13 mouse cellular contexts compared by ENCODE assay signal in the genomic region with DNA sequence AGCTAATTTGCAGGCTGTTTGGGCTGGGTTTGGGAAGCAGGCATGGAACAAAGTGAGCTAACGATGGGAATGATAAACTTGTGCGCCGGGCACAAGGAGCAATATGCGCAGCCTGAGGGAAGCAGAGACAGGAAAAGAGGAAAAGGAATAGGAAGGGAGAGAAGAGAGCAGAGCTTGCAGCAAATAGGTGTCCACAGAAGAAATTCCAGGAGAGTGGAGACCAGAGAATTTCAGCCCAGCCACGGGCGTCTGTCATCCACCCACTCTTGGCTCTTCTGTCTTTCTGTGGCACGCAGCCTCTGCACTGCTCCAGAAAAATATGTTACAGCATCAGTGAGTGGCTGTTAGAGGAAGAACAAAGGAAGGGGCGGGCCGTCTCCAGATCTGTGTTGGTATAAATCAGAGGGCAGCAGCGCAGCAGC.
DNase-seq lines count a peak whose midpoint lies in the region; ATAC-seq and TF ChIP-seq lines count a peak whose summit lies in the region.
"Had no signal": no experiment of that assay in that cellular context is flagged by ENCODE, and none has a peak within 500 bp of the region (broad histone marks: within the 10 kb centered on the region; RNA-seq: fewer than 3 reads in every experiment).

No protein-coding gene starts in this region.

- no peaks in the 10 kb centered on the region for H3K9me3 ChIP-seq in heart, embryonic 16.5 days (replicated peaks; ENCODE audit: control insufficient read depth, low read length)
- H3K9me3 ChIP-seq in liver, embryonic 11.5 days (ENCODE audit: control insufficient read depth, low read length), result no peaks in the 10 kb centered on the region
- H3K9me3 ChIP-seq: liver, embryonic 12.5 days; neural tube, embryonic 12.5 days; stomach, embryonic 15.5 days had no signal

- no peak for TF ChIP-seq CTCF in left cerebral cortex, adult 2 months (IDR thresholded peaks at IDR 0.05)

- intact Hi-C loops in left cerebral cortex, adult 2 months (cut with DNase I), result loop anchor here (5.0 kb wide), 1 partner anchor 65 kb away; no protein-coding TSS in a partner anchor

- H3K36me3 ChIP-seq in heart, embryonic 16.5 days (ENCODE audit: control insufficient read depth, insufficient read depth), result no peaks in the 10 kb centered on the region
- no peaks in the 10 kb centered on the region for H3K36me3 ChIP-seq in liver, embryonic 11.5 days (ENCODE audit: control insufficient read depth, insufficient read depth, low read length)
- H3K36me3 ChIP-seq: liver, embryonic 12.5 days; neural tube, embryonic 12.5 days; stomach, embryonic 15.5 days had no signal

- no peak overlapping the region for H3K4me2 ChIP-seq in heart, embryonic 16.5 days (ENCODE audit: low read depth, low read length)
- no peak overlapping the region for H3K4me2 ChIP-seq in liver, embryonic 11.5 days
- H3K4me2 ChIP-seq: liver, embryonic 12.5 days; neural tube, embryonic 12.5 days; stomach, embryonic 15.5 days had no signal

- WGBS in heart, embryonic 16.5 days, result 43% methylated on average over 10 of the region's 10 CpGs
- WGBS in liver, embryonic 11.5 days, result 82% methylated on average over 10 of the region's 10 CpGs

- no peak overlapping the region for H3K27ac ChIP-seq in heart, embryonic 16.5 days (ENCODE audit: low read length)
- H3K27ac ChIP-seq in left cerebral cortex, adult 2 months, result no peak overlapping the region; the same call in 1 of the 2 replicates
- no peak overlapping the region for H3K27ac ChIP-seq in liver, embryonic 11.5 days (ENCODE audit: low read depth, low read length)
- H3K27ac ChIP-seq: liver, embryonic 12.5 days; neural tube, embryonic 12.5 days; stomach, embryonic 15.5 days had no signal

- H3K4me3 ChIP-seq in heart, embryonic 16.5 days (ENCODE audit: low read length), result no peak overlapping the region
- H3K4me3 ChIP-seq in left cerebral cortex, adult 2 months, result no peak overlapping the region
- H3K4me3 ChIP-seq in liver, embryonic 11.5 days (ENCODE audit: low read depth, low read length), result no peak overlapping the region
- H3K4me3 ChIP-seq: liver, embryonic 12.5 days; neural tube, embryonic 12.5 days; stomach, embryonic 15.5 days had no signal

- 0 out of 2 replicates have a peak, but pooled peaks have one; percentile 37 for ATAC-seq in heart, embryonic 16.5 days (replicated peaks; ENCODE audit: extremely low read depth, insufficient read depth, low FRiP score)
- no peak for ATAC-seq in inflammation-experienced regulatory T-cells, adult 6 months
- no peak for ATAC-seq in liver, embryonic 11.5 days (replicated peaks; ENCODE audit: low FRiP score)
- ATAC-seq: liver, embryonic 12.5 days had no signal

- peaks cover 9% of the 10 kb centered on the region for H3K4me1 ChIP-seq in heart, embryonic 16.5 days (ENCODE audit: control insufficient read depth, insufficient read depth, low read length)
- H3K4me1 ChIP-seq in liver, embryonic 11.5 days (replicated peaks; ENCODE audit: control insufficient read depth, insufficient read depth, low read length), result no peaks in the 10 kb centered on the region
- H3K4me1 ChIP-seq: liver, embryonic 12.5 days; stomach, embryonic 15.5 days had no signal

- H3K9ac ChIP-seq in heart, embryonic 16.5 days (ENCODE audit: low read length), result no peak overlapping the region
- no peak overlapping the region for H3K9ac ChIP-seq in liver, embryonic 11.5 days (ENCODE audit: low read depth, low read length)
- H3K9ac ChIP-seq: liver, embryonic 12.5 days; neural tube, embryonic 12.5 days; stomach, embryonic 15.5 days had no signal

- H3K27me3 ChIP-seq in heart, embryonic 16.5 days (ENCODE audit: control insufficient read depth, insufficient read depth, low read length), result no peaks in the 10 kb centered on the region
- no peaks in the 10 kb centered on the region for H3K27me3 ChIP-seq in liver, embryonic 11.5 days (replicated peaks; ENCODE audit: control insufficient read depth, insufficient read depth, low read length)
- H3K27me3 ChIP-seq: liver, embryonic 12.5 days; neural tube, embryonic 12.5 days; stomach, embryonic 15.5 days had no signal

- DNase-seq in heart, adult 9 months (ENCODE audit: low spot score in 2 of 2), result no peak
- peak; percentile 63 for DNase-seq in right cerebral cortex, adult 18-20 months
- DNase-seq in right cerebral cortex, postnatal 14 days, result no peak
- DNase-seq in left cerebral cortex, adult 2 months (ENCODE audit: extremely low spot score in 1 of 2, low spot score in 2 of 2), result peak; percentile 23 to 41
- DNase-seq in liver, embryonic 11.5 days (ENCODE audit: low spot score), result no peak
- no peak for DNase-seq in adrenal gland, postnatal 10 days
- DNase-seq: adrenal gland, postnatal 14 days; kidney, adult 11 months had no signal

Comparison
In these comparisons a context has a peak if more than half of its experiments do, and no peak if none do; other contexts are left out.
1. DNase-seq: peak in right cerebral cortex, adult 18-20 months (single experiment) and left cerebral cortex, adult 2 months (2 of 2); none in heart, adult 9 months (0 of 2), right cerebral cortex, postnatal 14 days (single experiment), liver, embryonic 11.5 days (single experiment) and adrenal gland, postnatal 10 days (single experiment).